Mouse (Mus musculus) gastrocnemius, postnatal 4 days (tissue): ENCODE results near the gene Pkhd1. TPM values are rescaled to one million over a fixed set of nuclear protein-coding genes. Genes with fewer than 3 reads are reported as not detected.
"Not testable (repeated sequence)": the region's sequence is repeated elsewhere in the genome, so short reads cannot be mapped to it uniquely, and the experiment has no call there.

Experiments
- DNase-seq, 2 experiments: peaks; one replicate each; pipeline ENCODE4 v3.0.0; 2021 to 2022; ENCODE audit warnings: low spot score in 2 of 2, mixed read lengths in 2 of 2
- total RNA-seq, 2 experiments: library from RNA; stranded (reverse); gene quantifications; 2 replicates each; pipeline ENCODE4 v1.2.3; 2021

The Pkhd1 gene
- total RNA-seq, 2 experiments from 2014 or later: 1.0 to 1.3 TPM

- no peak for DNase-seq
Observed at GRCm38 (mm10) chr1:20498965-20499364, 118.9 kb downstream of the Pkhd1 start.

- DNase-seq: no peak
Observed at GRCm38 (mm10) chr1:20486087-20486486, 131.8 kb downstream of the Pkhd1 start.

DNA sequence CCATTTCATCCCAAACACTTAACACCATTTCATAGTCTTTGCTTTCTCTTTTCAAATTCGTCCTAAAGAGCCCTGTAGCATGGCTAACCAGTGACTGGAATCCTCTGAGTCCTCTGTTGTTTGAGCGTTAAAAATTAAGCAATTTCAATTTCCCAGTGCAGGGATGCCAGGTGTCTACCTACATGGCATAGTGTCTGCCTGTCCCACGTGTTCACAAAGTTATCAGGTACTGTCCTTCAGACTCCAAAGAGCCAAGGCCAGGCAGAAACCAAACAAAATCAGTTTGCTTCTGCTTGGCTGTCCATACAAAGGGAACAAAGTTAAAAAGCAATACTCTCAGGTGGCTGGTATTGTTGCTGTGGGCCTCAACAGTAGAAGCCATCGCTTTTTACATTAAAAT is 136.0 kb downstream of the Pkhd1 start:
- DNase-seq: no peak

GRCm38 (mm10) chr1:20478695-20479094 is 139.2 kb downstream of the Pkhd1 start:
- DNase-seq: no peak

GRCm38 (mm10) chr1:20478266-20478659 is 139.6 kb downstream of the Pkhd1 start:
- DNase-seq: no peak

GRCm38 (mm10) chr1:20477561-20478265 is 140.2 kb downstream of the Pkhd1 start:
- DNase-seq: no peak

DNA sequence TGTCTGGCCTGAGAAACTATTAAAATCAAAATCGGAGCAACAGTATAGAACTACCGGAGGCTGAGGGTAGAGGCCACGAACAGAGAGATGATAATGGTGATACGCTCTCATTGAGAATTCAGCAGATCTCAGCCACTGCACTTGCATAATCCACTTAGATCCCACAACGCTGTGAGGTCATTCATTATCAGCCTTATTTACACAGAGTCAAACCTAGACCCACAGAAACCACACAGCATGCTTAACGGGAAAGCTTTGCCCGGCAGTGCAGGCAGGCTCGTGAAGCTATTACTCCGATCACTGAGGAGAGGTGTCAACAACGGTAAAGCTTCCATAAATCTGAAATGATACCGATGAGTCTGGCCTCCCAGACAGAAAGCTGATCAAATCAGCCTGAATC is 147.1 kb downstream of the Pkhd1 start:
- no peak for DNase-seq

DNA sequence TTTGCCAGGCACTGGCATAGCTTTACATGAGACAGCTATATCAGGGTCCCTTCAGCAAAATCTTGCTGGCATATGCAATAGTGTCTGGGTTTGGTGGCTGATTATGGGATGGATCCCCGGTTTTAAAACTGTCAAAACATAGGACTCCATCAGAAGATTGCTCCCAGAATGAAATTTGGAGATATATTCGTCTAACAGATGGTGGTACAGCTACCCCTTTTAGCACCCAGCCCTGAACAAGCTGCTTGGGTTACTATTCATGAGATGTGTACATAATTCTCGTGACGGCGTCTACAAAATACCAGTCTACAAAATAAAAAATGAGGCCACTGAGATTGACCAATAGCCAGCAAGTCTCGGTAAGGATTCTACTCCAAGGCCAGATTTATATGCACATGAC is 147.5 kb downstream of the Pkhd1 start:
- DNase-seq: no peak

GRCm38 (mm10) chr1:20466481-20466880 is 151.4 kb downstream of the Pkhd1 start:
- no peak for DNase-seq

- DNase-seq: no peak
Observed at GRCm38 (mm10) chr1:20454621-20455020, 163.2 kb downstream of the Pkhd1 start.

DNA sequence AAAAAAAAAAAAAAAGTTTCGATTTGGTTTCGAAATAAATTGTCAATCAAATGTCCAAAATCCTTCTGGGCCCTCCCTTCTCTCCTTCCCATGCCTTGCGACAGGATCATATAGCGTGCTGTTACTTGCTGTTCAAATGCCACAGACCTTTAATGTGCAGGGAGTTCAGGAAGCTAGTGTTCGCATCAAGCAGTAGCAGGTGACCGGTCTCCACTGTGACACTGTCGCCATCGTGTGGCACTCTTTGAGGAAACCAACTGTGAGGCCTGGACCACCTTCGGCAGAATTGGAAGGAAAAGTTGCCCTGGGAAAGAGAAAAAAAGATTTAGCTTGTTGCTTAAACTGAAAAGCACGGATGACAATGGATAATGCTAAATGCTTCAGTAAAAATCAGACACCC is 167.8 kb downstream of the Pkhd1 start:
- peak in 1 of 2 experiments; percentile 10 for DNase-seq

DNA sequence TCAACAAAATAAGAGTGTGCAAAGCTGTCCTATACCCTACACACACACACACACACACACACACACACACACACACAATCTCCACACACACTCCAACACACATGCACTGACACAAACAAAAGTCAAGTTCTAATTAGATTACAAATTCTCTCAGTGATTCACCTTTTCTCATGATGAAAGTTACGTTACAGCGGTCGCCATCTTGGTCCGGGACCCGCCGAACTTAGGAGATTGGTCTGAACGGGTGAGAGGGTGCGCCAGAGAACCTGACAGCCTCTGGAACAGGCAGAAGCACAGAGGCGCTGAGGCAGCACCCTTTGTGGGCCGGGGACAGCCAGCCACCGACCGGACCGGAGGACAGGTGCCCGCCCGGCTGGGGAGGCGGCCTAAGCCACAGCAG is 185.8 kb downstream of the Pkhd1 start:
- not testable (repeated sequence) for DNase-seq

- DNase-seq: no peak
Observed at GRCm38 (mm10) chr1:20429056-20429394, 188.8 kb downstream of the Pkhd1 start.

DNA sequence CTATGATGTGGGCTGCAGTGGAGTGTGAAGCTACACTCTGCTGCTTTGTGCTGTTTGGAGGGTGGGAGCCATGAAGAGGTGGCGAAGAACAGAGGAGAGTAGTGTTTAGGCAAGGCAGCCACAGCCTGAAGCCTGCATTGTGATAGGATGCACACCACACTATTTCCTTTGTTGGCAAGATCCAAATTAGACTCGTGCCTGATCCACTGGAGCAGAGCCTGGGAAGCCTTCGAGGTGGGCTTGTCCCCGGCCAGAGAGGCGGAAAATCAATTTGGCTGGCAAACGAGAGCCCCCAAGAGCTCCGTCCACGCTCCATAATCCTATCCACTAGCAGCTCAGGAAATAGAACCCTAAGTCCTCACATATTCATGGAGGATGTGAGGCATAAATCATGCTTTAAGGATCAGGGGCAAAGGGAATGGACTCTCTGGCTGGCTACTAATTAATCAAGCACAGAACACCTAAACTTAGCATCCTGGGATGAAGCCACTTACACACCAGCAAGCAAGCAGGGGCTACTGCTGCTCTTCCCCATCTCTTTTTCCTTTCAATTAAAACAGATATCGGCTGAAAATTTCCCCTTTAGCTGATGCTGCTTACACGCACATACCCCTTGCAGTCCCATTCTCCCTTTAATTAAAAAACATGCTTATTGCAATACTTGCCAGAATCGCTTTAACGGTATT is 189.4 kb downstream of the Pkhd1 start:
- no peak for DNase-seq

DNA sequence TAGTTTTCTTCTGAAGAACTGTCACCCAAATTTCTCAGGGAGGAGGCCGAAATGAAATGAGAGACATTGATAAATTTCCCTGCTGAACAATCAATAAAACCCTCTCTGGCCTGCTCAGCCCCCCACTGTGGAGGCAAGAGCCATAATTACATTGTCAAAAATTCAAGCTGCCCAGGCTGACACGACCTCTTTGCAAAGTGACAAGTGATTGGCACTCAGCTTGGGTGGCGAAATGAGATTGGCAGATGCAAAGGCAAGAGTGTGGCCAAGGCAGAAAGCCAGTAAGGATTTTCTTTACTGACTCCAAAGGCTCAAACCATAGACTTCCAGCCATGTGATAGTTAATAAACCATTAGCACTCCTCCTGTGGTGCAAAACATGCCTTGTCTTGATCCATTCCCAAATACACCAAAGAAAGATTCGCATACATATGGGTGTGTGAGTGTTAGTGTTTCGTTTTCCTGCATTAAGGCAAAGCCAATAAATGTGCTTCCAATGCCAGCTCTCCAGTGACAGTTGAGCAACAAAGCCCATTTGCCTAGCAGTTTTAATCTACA is 208.4 kb downstream of the Pkhd1 start:
- no peak for DNase-seq

- DNase-seq: no peak
Observed at GRCm38 (mm10) chr1:20398319-20398718, 219.5 kb downstream of the Pkhd1 start.

- DNase-seq: no peak
Observed at GRCm38 (mm10) chr1:20364437-20364836, 253.4 kb downstream of the Pkhd1 start.

DNA sequence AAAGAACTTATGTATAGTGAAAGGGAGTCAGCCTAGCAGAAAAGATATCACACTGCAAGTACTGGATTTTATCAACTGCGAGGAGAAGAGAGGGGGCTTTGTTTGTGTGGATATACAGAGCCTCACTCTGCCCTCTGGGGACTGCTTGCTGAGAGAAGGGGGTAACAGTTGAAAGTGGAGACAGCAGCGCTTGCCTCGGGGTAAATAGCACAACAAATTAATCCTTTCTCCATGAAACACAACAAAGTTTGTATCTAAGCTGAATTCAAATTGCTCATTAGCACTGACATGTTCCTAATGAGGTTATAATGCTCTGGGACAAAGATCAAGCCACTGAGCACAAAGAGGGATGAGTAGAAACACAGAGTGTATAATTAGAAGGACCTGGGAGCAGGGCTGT is 273.2 kb downstream of the Pkhd1 start:
- no peak for DNase-seq

GRCm38 (mm10) chr1:20311485-20311884 is 306.4 kb downstream of the Pkhd1 start:
- DNase-seq: peak in 1 of 2 experiments; percentile 18

GRCm38 (mm10) chr1:20310925-20311324 is 306.9 kb downstream of the Pkhd1 start:
- DNase-seq: no peak

DNA sequence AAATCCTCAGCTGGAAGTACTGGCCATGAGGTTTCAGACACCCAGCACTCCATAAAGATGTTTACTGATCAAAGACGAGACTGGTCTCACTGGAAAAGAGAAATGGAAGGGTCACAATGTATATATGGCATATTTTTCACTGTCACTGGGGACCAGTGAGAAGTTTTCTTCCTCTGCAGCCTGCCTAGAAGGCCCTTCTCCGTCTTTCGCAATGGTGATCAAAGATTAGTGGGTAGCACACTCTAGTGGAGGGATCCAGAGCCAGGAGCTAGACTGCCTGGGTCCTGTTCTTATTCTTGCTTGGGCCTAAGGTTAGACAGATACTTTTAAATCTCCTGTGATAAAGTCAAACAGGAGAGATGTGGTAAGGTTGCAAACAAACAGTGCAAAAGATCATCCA is 311.7 kb downstream of the Pkhd1 start:
- DNase-seq: no peak

- DNase-seq: no peak
Observed at GRCm38 (mm10) chr1:20302943-20303578, 314.8 kb downstream of the Pkhd1 start.
